Mouse (Mus musculus): ENCODE results near the gene Tspan11. TPM values are rescaled to one million over a fixed set of nuclear protein-coding genes. Genes with fewer than 3 reads are reported as not detected.

The Tspan11 gene
- total RNA-seq, 2 experiments from 2014 or later: 6.6 to 10.2 TPM

DNA sequence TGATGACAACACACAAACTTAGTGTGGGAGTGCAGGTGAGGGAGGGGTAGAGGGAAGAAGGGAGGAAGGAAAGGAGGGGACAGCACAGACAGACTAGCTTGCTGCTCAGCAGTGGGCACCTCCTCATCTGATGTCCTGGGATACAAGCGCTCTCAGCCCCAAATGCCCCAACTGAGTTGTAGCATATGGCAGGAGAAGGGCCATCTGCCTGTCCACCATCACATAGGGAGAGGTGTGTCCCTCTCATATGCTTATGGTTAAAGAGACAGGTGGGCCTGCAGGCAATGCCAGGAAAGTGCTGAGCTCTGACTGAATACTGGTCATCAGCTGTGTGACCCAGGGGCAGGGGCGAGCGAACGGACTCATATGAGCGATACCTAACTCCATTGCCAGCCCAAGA lies 92.4 kb downstream of the Tspan11 start:
- peak; percentile 41 for DNase-seq

DNA sequence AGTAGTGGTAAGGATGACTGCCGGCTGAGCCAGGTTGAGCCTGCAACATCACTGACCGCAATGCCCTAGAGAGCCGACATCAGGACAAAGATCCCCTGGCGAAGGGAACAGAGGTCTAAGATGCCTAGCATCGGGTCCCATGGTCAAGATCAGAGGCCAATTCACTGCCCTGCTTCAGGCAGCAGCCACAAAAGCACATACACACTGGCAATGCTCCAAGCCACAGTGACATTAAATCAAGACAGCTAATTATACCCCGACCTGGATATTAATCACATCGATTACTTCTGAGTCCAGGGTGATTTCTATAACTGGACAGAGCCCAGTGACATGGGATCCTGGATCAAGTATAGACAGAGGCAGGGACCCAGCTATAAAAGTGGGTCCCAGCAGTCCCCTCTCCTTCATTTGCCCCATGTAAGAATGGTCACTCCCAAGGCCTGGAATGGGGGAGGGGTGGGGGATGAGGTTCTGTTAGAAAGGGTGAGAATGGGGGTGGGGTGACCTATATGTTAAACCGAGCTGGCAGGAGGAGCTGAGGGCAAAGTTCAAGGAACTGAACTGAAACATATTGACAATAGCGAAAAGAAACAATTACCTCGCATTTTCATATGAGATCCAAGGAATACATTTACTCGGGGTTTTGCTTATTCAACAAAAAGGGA lies 93.1 kb downstream of the Tspan11 start:
- no peak for DNase-seq
- intact Hi-C loops (cut with DNase I): no loop called here

More for the DNA sequence above, 92.4 kb downstream of the Tspan11 start:
- intact Hi-C loops (cut with DNase I): loop anchor here (10.0 kb wide), 1 partner anchor 245 kb away; no protein-coding TSS in a partner anchor

DNA sequence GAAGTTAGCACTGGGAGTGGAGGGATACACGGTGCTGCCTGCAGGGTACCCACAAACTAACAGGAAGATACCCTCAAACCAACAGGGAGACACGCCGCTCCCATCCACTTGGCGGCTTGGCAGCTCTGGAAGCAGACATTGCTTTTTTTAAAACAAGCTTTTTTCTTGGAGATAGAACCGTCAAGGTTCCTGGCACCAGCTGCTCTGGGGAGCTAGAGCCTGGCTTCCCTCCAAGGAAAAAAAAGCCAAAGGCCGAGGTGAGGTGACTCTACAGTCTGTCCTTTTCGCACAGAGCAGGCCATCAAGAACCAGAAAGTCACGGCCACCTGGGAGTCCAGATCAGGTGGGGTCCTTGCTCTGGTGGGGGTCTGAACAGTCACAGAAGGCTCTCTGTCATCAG lies 93.8 kb downstream of the Tspan11 start:
- no peak for DNase-seq
- intact Hi-C loops (cut with DNase I): no loop called here

DNA sequence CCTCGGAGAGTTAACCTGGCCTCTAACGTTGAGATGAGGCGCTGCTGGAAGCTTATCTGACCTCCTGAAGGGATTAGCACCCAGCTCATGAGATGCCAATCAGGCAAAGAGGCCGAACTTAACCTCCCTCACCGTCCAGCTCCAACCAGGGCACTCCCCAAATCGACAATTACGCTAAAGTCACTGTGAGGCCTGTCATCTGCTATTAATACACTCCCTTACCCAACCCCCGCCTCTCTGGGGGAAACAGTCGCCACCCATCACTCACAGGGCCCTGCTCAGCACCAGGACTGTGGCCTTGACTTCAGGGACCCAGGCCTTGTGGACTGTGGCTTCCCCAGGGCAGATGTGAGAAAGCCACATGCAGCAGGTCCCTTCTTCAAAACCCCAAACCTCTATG lies 99.0 kb downstream of the Tspan11 start:
- intact Hi-C loops (cut with DNase I): no loop called here
- no peak for DNase-seq

DNA sequence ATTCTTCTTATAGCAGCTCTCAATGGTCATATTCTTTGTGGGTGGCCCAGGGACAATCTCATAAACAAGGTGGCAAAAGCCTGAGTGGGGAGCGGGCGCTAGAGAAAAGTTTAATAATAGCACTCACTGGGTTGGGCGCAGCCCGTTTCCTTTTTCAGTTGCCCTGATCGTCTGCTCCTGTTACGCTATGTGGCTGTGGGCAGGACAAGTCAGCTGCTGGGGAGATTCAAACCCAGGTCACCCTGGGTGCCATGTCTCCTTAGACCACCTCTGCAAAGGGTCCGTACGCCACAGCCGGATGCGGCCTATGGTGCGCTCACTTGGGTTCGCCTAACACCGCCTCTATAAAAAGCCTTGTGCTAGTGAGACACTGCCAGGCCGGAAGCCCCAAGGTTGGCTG lies 100.0 kb downstream of the Tspan11 start:
- intact Hi-C loops (cut with DNase I): no loop called here
- no peak for DNase-seq

DNA sequence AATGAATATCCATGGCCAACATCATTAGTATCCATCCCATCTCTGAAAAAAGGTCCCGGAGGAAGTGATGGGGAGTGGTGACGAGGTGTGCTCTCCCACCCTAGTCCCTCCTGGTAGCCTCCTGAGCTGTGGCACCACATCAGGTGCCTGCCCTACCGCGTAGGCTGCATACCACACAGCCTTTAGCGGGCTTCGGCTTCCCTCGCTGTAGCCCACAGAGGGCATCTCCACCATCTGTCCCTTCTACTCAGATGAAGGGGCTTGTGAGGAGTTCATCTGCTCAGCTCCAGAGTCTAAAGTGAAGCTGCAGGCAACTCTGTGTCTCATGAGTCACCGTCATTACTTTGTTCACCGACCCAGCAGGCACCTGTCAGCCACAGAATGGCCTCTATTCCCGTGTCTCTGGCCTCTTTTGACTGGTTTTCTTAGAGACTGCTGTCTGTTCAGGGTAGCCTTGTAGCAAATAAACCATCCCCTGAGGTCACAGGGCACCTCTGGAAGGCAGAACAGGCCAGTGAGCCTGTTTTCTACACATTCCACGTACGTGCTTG lies 101.6 kb downstream of the Tspan11 start:
- no peak for DNase-seq
- intact Hi-C loops (cut with DNase I): no loop called here

DNA sequence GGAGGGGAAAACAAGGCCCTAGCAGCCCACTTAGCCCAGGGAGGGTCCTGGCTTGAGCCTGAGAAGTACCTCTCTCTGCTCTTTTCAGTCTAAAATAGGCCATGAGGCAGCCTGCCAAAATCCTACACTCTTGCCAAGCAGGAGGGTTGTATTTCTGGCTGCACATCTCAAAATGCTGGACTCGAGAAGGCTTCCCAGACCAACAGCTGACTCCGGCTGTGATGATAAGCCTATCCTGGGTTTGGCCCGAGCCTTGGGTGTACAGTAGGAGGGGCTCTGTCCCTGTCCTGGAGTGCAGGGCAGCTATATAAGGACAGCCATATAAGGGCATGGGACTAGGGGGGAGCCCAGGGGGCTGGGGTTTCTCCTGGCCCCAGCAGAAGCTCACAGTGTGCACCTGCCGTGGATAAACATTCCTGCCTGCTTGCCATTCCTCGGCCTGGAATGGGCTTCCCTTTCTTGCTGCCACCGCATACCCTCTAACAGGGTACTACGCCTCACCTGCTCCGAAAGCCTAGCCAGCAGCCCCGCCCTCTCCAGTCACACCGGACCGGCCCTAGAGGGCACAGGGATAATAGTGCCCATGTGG lies 102.3 kb downstream of the Tspan11 start:
- intact Hi-C loops (cut with DNase I): no loop called here
- peak; percentile 92 for DNase-seq

DNA sequence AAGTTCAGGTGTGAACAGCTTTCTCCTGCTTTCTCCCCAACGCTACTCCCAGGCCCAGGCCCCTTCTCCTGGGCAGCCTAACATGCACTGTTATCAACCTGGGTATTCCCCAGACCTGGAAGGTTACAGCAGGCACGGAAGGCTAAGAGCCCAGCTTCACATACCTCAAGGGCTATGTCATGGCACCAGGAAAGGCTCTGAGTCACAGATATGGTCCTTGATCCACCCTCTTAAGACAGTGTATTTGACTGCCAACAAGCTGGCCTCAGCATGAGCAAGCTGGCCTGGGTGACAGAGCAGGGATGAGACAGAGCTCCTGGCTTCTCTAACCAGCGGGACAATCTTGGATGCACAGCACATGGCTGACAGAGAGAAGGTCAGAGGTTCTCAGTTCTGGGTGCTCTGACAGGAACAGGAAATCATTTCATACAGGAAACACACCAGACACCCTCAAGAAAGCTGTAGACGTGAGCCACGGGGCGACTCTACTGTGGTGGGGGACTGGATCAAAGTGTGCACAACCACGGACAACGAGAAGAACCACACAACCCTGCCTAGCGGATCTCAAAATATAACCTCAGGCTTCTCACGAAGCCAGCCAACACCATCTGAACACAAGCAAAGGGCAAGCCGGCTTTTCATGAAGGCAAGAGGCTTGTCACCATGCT lies 104.3 kb downstream of the Tspan11 start:
- intact Hi-C loops (cut with DNase I): no loop called here
- no peak for DNase-seq

DNA sequence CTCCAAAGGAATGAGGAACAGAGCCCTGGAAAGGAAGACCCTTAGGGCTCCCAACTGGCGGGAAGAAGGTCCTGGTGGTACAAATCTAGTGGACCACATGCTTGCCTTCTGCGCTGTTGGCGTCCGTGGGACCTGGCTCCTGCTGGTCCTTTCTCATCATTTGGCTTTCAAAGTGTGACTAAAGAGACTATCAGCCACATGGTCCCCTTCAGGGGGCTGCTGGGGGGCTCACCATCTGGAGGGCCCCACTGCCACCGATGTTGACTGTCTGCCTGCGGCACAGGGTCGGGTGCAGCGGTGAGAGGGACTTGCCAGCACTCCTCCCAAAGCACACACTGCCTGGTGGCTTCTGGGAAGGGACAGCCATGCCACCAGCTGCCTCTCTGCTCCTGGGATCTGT lies 105.6 kb downstream of the Tspan11 start:
- DNase-seq: peak; percentile 88
- intact Hi-C loops (cut with DNase I): no loop called here

DNA sequence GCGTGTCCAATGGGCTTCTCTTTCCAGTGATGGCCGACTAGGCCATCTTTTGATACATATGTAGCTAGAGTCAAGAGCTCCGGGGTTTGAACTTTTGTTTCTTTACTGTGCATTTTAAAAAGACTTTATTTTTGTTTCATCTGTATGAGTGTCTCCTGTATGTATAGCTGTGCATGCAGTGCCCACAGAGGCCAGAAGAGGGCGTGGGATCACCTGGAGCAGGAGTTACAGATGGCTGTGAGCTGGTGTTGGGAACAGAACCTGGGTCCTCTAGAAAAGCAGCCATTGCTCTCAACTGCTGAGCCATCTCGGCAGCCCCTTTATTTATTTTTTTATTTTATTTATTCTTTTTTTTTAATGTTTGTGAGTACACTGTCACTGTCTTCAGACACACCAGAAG lies 109.5 kb downstream of the Tspan11 start:
- DNase-seq: no peak
- intact Hi-C loops (cut with DNase I): no loop called here

DNA sequence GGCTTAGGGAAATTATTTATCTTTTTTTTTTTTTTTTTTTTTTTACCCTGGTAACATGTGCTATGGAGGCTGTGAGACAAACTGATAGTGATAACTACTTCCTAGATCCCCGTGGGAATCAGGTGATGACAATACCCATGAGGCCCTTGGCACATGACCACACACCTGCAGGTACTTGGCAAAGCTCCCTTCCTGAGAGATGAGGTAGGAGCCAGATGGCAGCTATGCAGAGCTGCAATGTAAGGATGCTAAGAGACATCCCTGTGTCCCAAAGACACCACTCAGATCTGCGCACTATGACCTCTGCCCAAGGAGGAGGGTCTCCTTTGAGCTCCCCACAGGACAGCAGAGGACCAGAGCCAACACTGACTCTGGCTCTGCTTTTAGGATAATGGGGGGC lies 111.7 kb downstream of the Tspan11 start:
- peak; percentile 46 for DNase-seq
- intact Hi-C loops (cut with DNase I): no loop called here

DNA sequence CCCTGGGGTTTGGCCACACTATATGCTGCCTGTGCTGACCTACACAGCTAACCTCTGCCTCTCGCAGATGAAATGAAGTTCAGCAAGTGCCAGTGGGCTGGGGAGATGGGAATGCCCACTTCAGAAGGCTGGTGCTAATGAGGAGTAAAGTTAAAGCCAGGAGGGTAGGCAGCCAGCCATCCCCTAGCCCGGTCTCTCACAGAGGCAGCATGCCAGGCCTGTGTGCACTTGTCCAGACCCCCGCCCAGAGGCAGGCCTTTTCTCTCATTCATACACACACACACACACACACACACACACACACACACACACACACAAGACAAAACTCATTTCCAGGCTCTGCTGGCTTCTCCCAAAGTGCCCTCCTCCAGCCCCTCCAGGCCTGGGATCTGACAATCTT lies 113.4 kb downstream of the Tspan11 start:
- intact Hi-C loops (cut with DNase I): no loop called here
- DNase-seq: peak; percentile 83

DNA sequence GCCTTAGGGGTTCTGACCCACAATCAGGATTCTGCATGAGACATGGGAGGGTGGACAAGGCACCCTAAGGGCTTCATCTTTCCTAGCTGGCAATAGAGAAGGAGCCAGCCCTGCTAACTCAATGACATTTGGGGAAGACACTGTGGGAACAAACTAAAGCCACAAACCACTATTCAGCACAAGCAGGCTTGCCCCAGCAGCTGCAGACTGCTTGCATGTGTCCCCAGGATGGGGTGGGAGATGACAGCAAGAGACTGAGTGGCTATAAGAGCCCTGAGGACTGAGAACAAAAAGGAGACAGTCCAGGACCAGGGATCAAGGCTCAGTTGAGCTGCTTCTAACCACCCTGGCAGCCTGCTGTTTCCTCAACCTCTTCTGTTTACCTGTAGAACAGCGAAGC lies 114.2 kb downstream of the Tspan11 start:
- no peak for DNase-seq
- intact Hi-C loops (cut with DNase I): no loop called here

DNA sequence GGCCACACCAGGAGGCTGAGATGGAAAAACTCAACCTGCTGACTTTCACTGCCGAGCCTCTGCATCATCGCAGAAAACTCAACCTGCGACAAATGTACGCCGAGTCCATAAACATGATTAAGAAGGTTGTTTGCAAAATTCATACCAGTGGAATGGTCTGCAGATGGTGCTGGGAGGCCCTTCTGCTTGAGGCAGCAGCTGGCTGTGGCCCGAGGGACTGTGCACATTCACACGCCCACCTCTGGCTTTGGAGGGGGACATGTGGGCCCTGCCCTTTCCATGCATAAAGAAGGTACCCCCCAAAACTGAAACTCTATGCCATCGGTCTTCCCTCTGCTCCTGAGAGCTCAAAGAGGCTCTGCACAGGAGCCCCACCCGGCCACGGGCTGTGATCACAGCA lies 114.7 kb downstream of the Tspan11 start:
- DNase-seq: no peak
- intact Hi-C loops (cut with DNase I): no loop called here

DNA sequence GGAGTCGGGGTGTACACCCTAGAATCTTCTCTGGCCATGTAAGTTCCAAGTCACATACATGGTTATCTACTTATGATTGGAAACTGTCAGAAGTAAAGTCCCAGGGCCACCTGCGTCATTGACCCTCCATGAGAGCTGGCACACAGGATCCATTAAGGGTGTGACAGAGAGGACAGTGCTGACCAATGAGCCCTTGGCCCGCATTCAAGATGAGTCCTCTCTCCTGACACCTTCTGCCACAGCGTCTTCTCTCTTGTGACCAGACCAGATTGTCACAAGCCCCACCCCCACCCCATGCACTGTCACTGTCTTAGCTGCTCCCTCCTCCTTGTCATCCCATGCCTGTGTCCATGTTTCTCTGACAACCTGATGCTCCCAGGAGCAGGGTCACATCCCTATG lies 115.3 kb downstream of the Tspan11 start:
- DNase-seq: no peak
- intact Hi-C loops (cut with DNase I): no loop called here

DNA sequence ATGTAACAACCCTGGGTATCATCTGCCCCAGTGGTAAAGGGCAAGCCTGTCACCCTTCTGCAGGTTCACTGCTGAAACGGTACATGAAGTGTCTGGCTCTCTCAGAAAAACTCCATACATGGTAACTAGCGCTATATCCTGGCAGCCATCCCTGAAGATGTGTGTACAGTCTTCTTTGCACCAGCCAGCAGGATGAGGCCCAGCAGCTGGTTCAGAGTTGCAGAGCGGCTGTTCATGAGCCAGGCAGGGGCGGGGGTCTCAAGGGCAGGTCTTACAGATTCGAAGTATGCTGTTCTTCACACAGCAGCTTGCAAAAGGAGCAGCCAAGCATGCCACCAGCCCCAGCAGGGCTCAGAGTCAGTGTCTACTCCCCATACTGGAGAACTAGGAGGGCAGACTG lies 116.2 kb downstream of the Tspan11 start:
- no peak for DNase-seq
- intact Hi-C loops (cut with DNase I): no loop called here

Other genes with a start within 250 kb of the Tspan11 start
- 10 to 100 TPM; 59.6 to 63.5 TPM for gene Prmt8, start 118.1 kb upstream of the Tspan11 start, total RNA-seq (2021)

All from left cerebral cortex, postnatal 4 days (tissue).